Mouse (Mus musculus) adrenal gland, postnatal 10 days (tissue): ENCODE data around the gene Zfp467. TPM values are rescaled to one million over a fixed set of nuclear protein-coding genes. Genes with fewer than 3 reads are reported as not detected.

Experiments used
- DNase-seq: peaks from one replicate; pipeline ENCODE4 v3.0.0; 2021; ENCODE audit warnings: mixed read lengths
- total RNA-seq, 2 experiments: library from RNA; stranded (reverse); gene quantifications; 2 replicates each; pipeline ENCODE4 v1.2.3; 2021

Zfp467 gene
- total RNA-seq, 2 experiments from 2014 or later, result 33.2 to 50.2 TPM

DNA sequence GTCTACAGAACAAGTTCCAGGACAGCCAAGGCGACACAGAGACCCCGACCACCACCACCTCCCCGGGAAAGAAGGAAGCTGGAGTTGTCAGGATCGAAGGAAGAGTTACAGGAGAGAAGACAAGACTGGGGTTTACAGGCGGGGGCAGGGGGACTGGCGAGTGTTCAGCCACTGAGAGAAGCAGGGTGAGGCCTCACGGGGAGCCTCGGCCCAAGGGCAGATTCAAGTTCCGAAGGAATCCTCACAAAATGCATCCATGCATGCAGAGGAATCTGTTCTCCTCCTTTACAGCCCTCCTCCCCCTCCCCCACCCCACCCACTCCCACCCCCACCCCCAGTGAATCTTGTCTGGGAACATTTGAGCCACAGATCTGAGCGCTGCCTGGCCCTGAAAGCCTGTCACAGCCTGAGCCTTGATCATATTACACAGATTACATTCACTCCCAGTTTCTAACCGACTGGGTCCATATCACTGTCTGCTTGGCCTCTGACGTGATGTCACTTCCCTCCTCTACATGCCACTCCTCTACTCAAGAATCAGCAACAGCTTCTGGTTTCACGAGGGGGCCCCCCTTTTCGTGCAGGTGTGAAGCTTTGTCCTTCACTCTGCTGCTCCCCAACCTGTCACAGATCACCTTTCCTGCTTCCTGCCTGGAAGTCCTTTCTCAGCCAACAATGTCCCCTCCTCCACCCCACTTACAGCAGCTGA lies 5.2 kb downstream of the Zfp467 start:
- no peak for DNase-seq

DNA sequence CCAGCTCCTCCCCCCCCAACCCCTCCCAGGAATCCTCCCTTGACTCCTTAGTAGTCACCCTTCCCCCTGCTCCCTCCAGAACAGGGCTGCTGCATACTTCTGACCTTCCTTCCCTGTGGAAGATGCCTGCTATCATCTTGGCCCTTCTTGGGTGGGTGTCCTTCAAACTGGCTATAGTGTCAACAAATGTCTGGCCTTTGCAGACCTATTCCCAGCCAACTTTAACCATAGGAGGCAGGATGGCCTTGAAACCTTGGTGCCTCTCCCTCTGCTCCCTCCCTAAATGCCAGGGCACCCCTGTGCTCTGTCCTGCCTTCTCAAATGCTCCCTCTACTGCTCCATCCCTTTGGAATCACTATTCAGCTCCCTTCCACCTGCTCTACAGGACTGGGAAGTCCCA lies 6.0 kb downstream of the Zfp467 start:
- DNase-seq, result peak; percentile 57

DNA sequence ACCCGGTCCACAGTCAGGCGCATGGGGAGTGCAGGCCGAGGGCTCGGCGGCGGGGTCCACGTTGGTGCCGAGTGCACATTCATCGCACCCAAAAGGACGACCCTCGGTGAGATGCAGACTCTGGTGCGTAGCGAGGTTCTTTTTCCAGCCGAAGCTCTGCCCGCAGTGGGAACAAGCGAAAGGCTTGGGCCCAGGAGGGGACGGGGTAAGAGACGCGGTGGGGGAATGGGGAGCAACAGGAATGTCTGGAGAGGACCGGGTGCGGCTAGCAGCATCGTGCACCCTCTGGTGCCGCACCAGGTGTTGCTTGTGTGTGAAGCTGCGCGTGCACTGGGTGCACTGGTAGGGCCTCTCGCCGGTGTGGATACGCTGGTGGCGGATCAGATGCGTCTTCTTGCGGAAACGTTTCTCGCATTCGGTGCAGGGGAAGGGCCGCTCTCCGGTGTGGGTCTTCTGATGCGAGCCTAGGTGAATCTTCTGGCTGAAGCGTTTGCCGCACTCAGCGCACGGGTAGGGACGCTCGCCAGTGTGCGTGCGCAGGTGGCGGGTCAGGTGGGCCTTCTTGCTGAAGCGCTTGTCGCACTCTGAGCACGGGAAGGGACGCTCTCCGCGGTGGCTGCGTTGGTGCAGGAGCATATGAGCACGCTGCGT lies 7.0 kb downstream of the Zfp467 start:
- no peak for DNase-seq

DNA sequence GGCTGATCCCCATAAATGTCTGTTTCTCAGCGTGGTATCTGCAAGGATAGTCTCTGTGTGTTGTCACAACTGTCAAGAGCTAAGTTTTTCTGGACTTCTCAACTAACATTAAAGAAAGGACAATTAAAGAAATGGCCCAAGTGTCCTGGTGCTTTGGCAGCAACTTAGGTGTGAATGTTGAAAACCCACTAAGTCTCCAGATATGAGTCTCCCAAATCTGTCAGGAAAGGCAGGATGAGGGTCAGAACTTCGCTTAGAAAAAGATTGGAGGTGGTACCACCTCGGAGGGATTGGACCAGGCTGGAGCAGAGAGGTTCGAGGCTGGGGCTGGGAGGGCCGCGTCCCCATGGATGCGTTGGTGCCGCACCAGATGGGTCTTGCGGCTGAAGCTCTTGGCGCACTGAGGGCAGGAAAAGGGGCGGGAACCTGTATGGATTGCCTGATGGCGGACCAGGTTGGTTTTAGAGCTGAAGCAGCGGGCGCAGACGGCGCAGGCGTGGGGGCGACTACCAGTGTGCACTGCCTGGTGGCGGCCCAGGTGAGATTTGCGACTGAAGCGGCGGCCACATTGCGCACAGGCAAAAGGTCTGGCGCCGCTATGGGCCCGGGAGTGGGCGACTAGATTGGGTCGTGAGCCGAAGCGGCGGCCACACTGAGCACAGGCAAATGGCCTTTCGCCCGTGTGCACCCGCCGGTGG lies 7.8 kb downstream of the Zfp467 start:
- no peak for DNase-seq

DNA sequence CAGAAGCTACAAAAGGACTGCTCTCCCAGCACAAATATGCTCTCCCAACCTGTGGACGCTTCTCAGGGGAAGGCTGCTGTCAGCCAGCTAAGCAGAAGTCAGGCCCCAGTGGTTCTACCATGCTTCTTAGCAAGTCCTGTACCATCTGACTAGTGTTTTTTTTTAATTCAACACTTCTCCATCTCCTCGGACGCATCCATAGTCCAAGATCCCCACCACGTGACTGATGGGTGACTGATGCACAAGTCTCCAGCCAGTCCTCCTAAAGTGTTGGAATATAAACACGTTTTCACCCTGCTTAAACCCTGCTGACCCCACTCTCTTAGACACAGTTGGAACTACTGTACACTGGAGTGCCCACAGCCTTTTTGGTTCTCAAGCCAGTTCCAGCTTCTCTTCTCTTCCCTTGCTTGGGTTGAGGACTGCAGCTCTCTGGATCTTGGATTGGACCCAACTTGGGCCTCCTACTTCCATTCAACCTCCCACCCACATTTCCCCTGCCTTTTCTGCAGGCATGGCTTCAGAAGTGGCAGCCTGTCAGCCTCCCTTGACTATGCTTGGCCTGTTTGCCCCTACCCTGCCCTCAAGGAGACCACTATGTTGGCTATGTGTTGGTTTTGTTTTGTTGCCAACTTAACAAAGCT lies 9.8 kb downstream of the Zfp467 start:
- DNase-seq, result peak; percentile 37

DNA sequence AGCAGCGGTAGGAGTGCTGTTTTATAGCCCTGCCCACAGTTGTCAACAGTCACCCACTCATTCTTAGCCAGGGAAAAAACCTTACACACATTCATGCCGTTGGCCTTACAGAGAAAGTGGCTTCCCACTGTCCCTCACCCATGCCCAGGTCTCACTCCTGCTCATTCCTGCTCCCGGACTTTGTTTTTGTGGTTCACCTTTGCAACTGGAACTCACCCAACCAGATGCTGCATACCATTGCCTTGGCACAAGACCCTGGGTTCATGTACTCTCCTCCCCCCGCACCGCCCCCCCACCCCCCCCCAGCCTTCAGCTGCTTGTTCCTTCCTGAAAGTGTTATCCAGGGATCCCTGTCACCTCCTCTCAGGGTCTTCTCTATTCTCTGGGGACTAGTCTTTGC lies 10.5 kb downstream of the Zfp467 start:
- DNase-seq, result no peak

DNA sequence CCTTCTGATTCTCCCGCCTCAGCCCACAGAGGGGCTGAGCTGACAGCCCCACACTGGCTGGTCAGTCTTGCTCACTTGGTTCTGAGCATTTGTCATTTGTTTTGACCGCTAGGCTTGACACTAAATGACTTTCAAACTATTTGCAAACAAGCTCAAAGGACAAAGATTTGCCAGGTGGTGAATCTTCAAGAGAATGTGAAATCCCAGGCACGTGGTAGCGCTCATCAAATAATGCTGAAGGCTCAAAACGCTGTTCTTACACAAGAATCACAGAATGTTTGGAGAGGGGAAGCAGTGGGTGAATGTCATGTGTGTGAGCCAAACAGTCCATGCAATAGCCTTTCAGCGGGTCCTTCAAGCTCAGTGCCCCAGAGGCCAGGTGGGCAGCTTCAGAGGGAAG lies 11.0 kb downstream of the Zfp467 start:
- DNase-seq, result no peak

DNA sequence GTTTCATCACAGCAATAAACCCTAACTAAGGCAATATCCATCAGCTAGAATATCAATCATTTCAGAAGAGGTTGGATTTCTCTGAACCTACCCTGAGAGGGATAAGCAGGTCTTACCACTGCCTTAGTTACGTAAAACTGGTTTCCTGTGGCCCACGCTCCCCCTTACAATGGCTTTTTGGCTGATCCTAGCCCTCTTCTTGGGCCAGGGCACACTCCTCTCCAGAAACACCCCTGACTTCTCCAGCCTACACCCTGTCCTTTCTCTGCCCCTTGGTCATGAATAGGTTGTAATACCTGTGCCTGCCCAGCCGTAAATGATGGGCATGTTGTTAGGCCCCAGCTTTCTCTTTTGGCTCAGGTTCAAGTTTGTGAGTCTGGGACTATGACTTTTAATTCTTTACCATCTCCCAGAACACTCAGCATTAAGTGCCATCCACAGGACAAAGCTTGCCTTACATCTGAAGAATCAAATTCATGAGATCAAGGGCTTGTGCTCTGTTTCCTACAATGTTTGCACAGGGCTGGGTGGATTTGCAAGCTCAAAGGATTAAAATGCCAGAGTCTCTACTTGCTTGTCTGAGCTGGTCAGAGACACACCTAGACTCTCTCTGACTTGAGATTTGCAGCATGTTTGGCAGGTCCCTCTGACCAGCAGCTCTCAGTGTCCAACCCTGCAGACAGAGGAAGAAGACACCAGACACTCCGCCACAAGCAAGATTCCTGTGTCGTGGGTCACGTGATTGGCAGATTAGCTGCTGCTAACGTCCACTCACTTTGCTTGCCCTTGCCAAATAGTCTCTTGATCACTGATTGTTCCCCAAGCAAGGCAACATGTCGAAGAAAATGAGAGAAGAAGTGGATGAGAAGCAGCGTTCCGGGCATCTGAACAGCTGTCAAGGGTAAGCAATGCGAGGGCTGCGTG lies 12.5 kb downstream of the Zfp467 start:
- no peak for DNase-seq

DNA sequence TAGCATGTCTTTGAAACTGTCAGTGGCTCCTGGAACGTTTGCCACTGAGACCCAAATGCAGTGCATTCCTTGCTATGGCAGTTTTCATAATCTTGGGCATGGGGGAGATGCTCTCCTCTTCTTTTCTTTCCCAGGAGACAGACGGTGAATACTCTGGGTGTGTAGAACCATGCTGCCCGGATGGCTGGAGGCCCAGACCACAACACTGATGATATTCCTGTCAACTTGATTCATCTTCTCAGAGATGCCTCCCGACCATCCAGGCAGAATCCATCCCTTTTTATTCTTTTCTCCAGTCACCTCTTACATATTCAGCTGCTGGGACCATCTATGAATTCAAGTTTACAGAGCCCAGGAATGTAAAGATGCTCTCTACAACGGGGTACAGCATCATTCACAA lies 14.9 kb downstream of the Zfp467 start:
- DNase-seq, result no peak

DNA sequence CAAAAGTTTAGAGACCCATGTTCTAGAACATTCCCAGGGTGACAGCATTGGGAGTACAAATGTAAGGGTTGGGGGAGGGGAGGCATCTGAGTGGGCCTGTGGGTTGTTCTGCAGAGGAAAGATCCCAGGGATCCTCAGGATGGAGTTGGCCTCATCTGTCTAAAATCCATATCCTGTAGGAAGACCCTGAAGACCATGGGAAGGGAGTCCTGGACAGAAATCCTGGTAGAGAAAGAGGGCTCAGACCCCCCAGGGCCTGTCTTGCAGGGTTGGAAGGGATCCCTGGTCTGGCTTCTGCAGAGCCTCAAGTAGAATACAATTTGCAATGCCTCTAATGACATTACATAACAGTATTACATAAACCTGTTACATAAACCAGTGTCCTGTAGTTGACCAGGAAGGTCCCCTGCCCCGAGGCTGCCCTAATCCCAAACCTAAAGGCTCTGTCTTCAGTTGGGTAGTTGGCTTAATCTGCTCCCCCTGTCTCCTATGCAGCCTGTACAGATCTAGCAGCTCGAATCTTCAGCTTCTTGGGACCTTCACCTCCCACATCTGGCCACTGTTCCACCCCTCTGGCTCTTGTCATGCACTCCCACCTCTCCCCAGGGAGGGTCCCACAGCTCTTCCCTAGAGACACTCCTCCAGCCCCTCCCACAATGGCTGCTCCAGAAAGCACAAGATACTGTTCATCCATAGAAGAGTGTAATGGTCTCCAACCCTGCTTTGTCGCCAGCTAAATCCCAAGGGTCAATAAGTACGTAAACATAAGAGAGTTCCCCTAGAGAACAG lies 16.7 kb downstream of the Zfp467 start:
- DNase-seq, result peak; percentile 31

DNA sequence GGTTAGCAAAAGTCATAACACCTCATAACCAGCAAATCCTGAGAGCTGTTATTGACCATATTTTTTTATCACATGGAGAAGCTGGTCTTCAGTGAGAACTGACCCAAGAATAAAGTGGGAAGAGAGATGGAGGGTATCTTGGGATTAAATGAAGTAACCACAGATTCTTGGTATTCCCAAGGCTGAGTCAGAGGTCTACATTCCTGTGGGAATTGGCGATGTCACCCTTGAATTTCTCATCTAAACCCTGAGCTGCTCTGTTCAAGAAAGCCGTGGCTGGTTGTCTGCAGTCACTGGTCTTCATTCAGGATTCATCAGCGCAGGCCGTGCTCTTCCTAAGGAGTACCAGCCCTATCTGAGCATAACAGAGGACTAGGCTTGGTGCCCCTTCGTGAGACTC lies 18.7 kb downstream of the Zfp467 start:
- DNase-seq, result no peak

DNA sequence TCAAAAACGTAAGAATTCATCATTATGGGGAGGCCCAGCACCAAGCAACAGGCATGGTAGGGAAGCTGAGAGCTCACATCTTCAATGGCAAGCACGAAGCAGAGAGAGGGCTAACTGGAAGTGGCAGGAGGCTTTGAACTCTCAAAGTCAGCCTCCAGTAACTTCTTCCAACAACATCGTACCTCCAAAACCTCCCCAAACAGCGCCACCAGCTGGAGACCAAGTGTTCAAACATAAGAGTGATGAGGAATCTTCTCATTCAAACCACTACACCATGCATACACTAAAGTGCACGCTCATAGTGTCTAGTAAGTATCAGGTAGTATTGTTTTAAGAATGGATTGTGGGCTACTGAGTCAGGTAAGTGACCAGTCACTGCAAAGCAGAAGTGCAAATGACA lies 21.6 kb downstream of the Zfp467 start:
- DNase-seq, result no peak

DNA sequence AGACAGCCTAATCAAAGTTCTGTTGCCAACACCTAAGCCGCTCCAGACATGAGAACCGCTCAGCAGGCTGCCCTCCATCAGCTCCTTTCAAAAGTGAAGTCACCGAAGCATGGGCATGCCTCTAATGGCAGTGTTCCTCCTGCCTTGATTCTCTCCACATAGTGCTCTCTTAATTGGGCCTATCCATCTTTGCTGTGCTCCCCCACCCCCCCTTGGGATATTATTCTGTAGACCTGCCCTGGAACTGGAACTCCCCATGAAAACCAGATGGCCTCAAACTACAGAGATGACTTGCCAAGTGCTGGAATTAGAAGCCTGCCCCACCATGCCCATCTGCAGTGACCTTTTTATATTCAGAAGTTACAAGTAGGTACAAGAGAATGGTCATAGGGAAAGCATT lies 22.3 kb downstream of the Zfp467 start:
- DNase-seq, result no peak

DNA sequence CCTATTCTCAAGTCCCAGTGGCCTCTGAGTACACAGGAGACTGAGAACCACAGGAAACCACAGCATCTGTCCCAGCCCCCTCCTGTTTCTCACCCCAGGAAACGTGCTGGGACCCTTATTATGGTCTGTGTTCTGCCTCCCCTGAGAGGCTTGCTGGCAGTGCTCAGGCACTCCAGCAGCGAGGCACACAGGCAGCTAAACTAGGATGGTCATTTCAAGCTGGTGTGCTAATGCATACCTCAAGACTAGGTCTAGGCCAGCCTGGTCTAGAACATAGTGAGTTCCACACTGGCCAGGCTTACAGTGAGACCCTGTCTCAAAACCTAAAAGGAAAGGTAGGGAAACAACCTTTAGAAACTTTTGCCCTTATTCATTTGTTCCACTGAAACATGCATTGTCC lies 25.0 kb downstream of the Zfp467 start:
- no peak for DNase-seq

DNA sequence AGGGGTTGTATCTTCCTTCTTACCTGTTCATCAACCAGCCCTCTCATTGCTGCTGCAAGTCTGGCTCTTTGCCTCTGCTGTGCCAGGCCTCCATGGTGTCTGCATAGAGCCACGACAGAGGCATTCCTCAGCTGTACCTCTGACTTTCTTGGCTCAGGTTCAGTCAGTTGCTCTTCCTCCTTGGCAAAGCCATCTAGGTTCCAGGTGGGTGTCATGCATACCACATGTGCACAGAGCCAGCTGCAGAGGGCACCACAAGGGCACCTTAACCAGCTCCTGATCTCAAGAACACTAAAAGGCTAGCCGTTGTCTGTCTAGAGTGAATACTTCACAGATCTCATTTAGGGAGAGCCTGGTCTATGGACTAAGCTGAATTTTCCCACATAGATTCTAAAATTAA lies 29.1 kb downstream of the Zfp467 start:
- DNase-seq, result no peak

DNA sequence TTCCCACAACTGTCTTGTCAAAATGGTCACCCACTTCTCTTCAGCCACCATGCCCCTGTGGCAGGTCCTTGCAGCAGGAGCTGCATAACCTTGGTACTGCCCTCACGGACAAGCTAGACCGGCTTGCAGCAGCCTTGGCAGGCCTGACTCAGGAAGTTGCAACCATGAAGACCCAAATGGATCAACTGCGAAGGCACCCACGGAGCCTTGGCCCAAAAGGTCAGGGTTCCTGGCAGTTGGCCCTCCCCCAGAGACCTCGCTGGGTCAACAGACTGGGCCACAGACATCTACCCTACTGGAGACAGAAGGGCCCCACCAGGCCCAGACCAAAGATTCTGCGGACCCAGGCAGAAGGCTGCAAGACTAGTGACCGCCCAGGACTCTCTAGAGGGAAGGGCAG lies 30.0 kb downstream of the Zfp467 start:
- peak; percentile 88 for DNase-seq

DNA sequence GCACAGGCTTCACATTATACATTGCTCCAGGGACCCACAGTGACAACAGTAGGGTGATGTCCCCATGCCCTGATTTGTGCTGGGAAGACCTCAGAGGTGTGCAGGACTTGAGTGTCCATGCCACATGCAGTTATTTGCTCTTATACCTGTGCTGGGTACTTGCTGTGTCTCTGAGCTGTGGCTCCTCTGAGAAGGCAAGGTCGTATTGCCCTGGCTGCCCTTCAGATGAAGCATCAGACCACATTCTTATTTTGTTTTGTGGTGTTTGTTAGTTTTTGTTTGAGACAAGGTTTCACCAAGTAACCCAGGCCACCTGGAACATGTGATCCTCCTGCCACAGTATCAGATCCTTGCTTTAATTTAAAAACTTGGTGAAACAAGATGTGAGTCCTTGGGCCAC lies 30.7 kb downstream of the Zfp467 start:
- DNase-seq, result no peak

DNA sequence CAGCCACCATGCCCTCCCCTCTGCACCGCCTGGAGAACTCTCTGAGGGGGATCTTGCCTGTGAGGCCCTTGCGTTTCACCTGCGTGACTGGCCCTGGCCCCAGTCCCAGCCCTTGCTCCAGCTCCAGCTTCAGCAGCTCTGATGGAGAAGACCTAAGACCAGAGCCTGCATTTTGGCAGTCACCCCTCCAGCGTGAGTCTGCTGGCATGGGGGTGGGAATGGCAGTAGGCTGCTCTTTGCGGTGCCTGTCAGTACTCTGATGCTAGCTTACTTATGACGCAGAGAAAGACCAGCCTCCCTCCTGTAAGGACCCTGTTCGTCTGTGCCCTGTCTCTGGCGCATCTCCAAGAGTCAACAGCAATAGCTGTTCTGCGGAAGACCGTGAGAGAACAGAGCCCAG lies 32.5 kb downstream of the Zfp467 start:
- no peak for DNase-seq

DNA sequence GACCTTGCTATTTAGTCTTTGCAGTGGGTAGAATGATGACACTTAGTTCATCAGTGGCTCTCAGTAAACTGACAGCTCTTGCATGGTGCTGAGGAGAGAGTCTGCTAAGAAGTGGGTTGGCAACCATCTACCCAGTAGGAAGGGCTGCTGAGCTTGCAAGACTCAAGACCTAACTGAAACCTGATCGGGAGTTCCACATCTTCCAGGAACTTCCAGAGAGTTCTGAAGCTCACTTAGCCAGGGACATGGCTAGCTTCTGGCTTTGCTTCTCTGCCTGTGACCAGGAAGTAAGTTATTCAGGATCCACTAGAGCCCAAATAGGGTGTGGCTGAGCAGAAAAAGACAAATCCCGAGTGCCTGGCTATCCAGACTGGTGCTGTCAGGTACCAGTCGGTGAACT lies 33.0 kb downstream of the Zfp467 start:
- no peak for DNase-seq

DNA sequence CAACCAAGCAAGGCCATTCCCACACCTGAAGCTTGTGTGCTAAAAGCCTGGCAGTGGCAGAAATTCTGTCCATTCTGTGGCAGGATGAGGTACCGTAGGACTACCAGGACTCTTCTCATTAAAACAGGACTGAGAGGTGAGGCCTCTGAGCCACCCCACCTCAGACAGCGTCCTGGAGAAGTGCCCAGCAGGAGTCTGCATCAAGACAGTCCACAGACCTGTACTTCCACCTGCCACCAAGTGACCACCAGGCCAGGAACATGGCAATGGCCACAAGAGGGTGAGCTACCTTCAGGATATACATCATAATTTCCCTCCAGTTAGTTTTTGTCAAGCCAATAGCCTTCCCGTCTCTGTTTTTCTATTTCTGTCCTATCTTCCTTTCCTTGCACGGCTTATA lies 33.5 kb downstream of the Zfp467 start:
- DNase-seq, result no peak
